15 mouse cellular contexts compared by ENCODE assay signal in the genomic region with DNA sequence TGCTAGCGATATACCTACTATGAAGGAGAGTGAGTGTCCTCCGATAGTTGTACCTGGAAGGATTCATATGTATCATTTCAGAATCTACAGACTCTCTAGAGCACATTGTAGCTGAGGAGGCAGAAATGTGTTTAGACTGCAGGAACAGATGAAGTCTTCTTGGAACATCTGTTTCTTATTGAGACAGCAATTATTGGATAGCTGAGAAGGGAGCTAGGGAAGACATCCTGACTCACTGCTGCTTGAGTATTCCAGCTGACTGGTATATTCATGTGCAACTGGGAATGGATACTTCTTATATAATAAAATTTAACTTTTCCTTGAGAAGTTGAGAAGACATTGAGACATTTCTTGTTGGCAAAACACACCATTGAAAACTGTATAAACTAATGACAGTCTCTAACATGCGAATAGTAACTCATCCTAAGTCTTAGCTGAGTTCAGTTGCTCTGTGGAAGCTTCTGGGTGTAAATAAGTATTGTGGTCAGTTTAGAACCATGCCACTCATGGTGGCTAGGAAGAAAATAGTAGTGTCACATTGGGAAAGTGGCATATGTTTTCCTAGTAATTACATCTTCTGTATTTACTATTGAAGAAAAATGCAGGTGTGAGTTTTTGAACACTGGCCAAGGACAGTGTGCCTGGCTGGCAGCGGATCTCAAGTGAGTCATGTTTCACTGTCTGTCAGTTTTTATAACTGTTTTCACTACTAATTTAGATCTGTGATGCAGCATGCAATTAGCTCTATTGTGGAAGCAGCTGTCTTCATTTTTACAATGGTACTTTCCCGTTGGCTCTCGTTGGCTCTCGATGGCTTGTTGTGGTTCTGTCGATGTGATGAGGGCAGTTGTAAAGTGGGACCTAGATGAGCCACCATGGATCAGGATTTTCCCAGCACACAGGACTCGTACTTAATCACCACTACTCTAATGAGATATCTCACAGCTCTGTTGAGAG.
DNase-seq lines count a peak whose midpoint lies in the region; ATAC-seq lines count a peak whose summit lies in the region.
"Had no signal": no experiment of that assay in that cellular context is flagged by ENCODE, and none has a peak within 500 bp of the region (broad histone marks: within the 10 kb centered on the region; RNA-seq: fewer than 3 reads in every experiment).

No protein-coding gene starts in this region.

- WGBS in forebrain, embryonic 14.5 days = 50% methylated on average over 9 of the region's 9 CpGs
- 83% methylated on average over 9 of the region's 9 CpGs for WGBS in midbrain, embryonic 16.5 days

- H3K4me2 ChIP-seq in forebrain, embryonic 14.5 days (ENCODE audit: low read length) = no peak overlapping the region
- no peak overlapping the region for H3K4me2 ChIP-seq in midbrain, embryonic 16.5 days (ENCODE audit: low read length)
- H3K4me2 ChIP-seq: hindbrain, embryonic 12.5 days had no signal

- no peaks in the 10 kb centered on the region for H3K36me3 ChIP-seq in forebrain, embryonic 14.5 days (ENCODE audit: control insufficient read depth, insufficient read depth, low read length)
- no peaks in the 10 kb centered on the region for H3K36me3 ChIP-seq in midbrain, embryonic 16.5 days (ENCODE audit: control insufficient read depth, insufficient read depth, low read length)
- H3K36me3 ChIP-seq: G1E; hindbrain, embryonic 12.5 days had no signal

- H3K9ac ChIP-seq in forebrain, embryonic 14.5 days (ENCODE audit: low read length) = no peak overlapping the region
- H3K9ac ChIP-seq in midbrain, embryonic 16.5 days (ENCODE audit: low read depth, low read length) = no peak overlapping the region
- H3K9ac ChIP-seq: hindbrain, embryonic 12.5 days had no signal

- H3K4me3 ChIP-seq in forebrain, embryonic 14.5 days (ENCODE audit: low read depth, low read length) = no peak overlapping the region
- no peak overlapping the region for H3K4me3 ChIP-seq in midbrain, embryonic 16.5 days (ENCODE audit: low read depth, low read length)
- H3K4me3 ChIP-seq: hindbrain, embryonic 12.5 days had no signal

- no peaks in the 10 kb centered on the region for H3K4me1 ChIP-seq in forebrain, embryonic 14.5 days (ENCODE audit: control insufficient read depth, insufficient read depth, low read length)
- H3K4me1 ChIP-seq in midbrain, embryonic 16.5 days (ENCODE audit: control insufficient read depth, insufficient read depth, low read length) = no peaks in the 10 kb centered on the region
- H3K4me1 ChIP-seq: hindbrain, embryonic 12.5 days had no signal

- no peaks in the 10 kb centered on the region for H3K27me3 ChIP-seq in forebrain, embryonic 14.5 days (replicated peaks; ENCODE audit: control insufficient read depth, insufficient read depth, low read length)
- H3K27me3 ChIP-seq in midbrain, embryonic 16.5 days (ENCODE audit: control insufficient read depth, insufficient read depth, low read depth, low read length) = no peaks in the 10 kb centered on the region
- H3K27me3 ChIP-seq: hindbrain, embryonic 12.5 days had no signal

- peak; percentile 77 for ATAC-seq in frontal cortex, adult (ENCODE audit: low TSS enrichment)
- peak; percentile 95 for ATAC-seq in forebrain, embryonic 14.5 days
- ATAC-seq in midbrain, embryonic 16.5 days = no peak

- DNase-seq in frontal cortex, postnatal 25 days (ENCODE audit: low spot score in 2 of 2) = no peak
- peak; percentile 31 for DNase-seq in Muller cell, postnatal 12 days (ENCODE audit: inconsistent ontology term)
- DNase-seq in forebrain, embryonic 14.5 days (ENCODE audit: low spot score) = peak; percentile 82
- peak; percentile 6 to 22 for DNase-seq in layer of hippocampus, postnatal 14 days (ENCODE audit: low spot score in 2 of 2)
- no peak for DNase-seq in ovary, postnatal 10 days (ENCODE audit: low spot score)
- no peak for DNase-seq in cerebellum, adult 9-11 months
- DNase-seq: cerebellum, adult 11-12 months; gastrocnemius, postnatal 36 days; kidney, adult 18-20 months; retina, postnatal 1 day; thymus, postnatal 25 days had no signal

- no peak overlapping the region; the same call in 1 of the 2 replicates for H3K27ac ChIP-seq in forebrain, embryonic 14.5 days (ENCODE audit: low read depth, low read length)
- H3K27ac ChIP-seq in midbrain, embryonic 16.5 days (ENCODE audit: low read length) = no peak overlapping the region
- H3K27ac ChIP-seq: hindbrain, embryonic 12.5 days had no signal

- no peaks in the 10 kb centered on the region for H3K9me3 ChIP-seq in forebrain, embryonic 14.5 days (replicated peaks; ENCODE audit: control insufficient read depth, low read length)
- 0 out of 2 replicates have a peak, but pooled peaks cover 3% of the 10 kb centered on the region for H3K9me3 ChIP-seq in midbrain, embryonic 16.5 days (replicated peaks; ENCODE audit: control insufficient read depth, low read length, poor library complexity, severe bottlenecking)
- H3K9me3 ChIP-seq: G1E; hindbrain, embryonic 12.5 days had no signal

Comparison
In these comparisons a context has a peak if more than half of its experiments do, and no peak if none do; other contexts are left out.
1. DNase-seq: peak in Muller cell, postnatal 12 days (single experiment), forebrain, embryonic 14.5 days (single experiment) and layer of hippocampus, postnatal 14 days (2 of 2); none in frontal cortex, postnatal 25 days (0 of 2), ovary, postnatal 10 days (single experiment) and cerebellum, adult 9-11 months (single experiment).